Mouse (Mus musculus) ES-Bruce4 (cell line): Measurements from ENCODE around the gene Swap70.

Experiments
- CTCF ChIP-seq: IDR thresholded peaks from one replicate; pipeline ENCODE4 v1.8.1; 2011; ENCODE audit warnings: low read depth, low read length
- EP300 ChIP-seq: IDR thresholded peaks from 2 replicates; pipeline ENCODE4 v1.6.1; 2011; ENCODE audit warnings: low read depth, low read length; ENCODE audit not compliant: insufficient read depth
- POLR2A ChIP-seq: IDR thresholded peaks from one replicate; pipeline ENCODE4 v1.8.1; 2011; ENCODE audit warnings: low read length; ENCODE audit not compliant: insufficient read depth

GRCm38 (mm10) chr7:110288191-110288604 is 66.7 kb downstream of the Swap70 start:
- TF ChIP-seq CTCF, result no peak
- TF ChIP-seq POLR2A, result no peak
- no peak for TF ChIP-seq EP300
